Mouse (Mus musculus): Measurements from ENCODE around the gene Ptprcap. TPM values are rescaled to one million over a fixed set of nuclear protein-coding genes. Genes with fewer than 3 reads are reported as not detected.
A peak's percentile ranks its signal among the peaks of the same experiment; 100 is the strongest.

Gene Ptprcap
- polyA plus RNA-seq, 1 experiment from 2014 or later, result 7.5 TPM

DNA sequence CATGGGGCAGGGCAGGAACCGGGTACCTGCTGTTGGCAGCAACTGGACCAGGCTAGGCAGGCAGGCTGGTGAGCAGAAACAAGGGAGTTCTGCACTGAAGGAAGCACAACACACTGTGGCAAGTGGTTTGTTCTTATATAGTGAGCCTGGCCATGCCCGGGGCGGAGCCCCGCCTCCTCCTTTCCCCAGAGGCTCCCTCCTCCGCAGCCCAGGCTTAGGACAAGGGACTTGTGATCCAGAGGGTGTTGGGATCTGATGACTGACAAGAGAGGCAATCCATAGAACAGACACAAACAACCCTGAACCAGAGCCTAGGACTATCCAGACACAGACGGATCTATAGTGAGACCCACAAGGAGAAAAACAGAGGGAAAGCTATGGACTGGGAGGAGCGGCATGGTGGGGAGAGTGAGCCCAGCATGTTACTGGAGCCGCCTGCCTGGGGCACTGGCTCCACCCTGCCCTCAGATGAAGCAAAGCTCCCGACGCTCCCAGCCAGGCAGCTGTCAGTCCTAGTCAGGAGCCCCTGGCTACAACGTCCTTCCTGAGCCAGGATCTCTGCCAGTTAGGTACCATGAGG is 22.1 kb downstream of the Ptprcap start, which contains the start of gene Carns1:
Gene Carns1 (minus strand): TSS at position 112 of the 580 bp plus-strand sequence.
- ATAC-seq (ENCODE audit: insufficient read depth, low FRiP score, low read depth), result peak; percentile 51; the same call in 1 of the 2 replicates
- Histone ChIP-seq H3K4me2 (peak within 1 kb of the TSS; percentile 35), H3K9ac (no peak within 1 kb of the TSS), H3K4me3 (replicated peaks) (no peak within 1 kb of the TSS), H3K27ac (no peak within 1 kb of the TSS), H3K9me3 (no peaks in the 10 kb centered on the region), H3K4me1 (peaks cover 10% of the 10 kb centered on the region; the same call in 1 of the 2 replicates), H3K36me3 (no peaks in the 10 kb centered on the region), H3K27me3 (replicated peaks) (no peaks in the 10 kb centered on the region)
- 6% methylated on average over 11 of the region's 11 CpGs for WGBS

DNA sequence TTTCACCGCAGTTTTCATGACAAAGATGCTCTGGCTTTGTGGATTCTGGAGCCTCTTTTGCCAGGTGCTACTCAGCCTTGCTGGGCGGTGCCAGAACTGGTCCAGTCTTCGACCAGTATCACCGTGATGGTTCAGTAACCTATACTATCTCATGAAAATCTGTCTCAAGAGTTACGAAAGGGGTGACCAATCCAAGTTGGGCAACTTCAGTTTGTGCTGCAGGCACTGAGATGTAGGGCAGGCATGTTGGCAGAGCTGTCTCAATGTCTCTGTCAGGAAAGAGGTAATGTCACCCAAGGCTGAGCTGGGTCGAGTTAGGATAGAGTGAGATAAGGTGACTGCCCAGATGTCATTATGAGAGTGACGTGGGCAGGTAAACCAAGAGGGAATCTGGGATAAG is 27.0 kb downstream of the Ptprcap start:
- no peak overlapping the region for H3K4me2 ChIP-seq
- 89% methylated on average over 7 of the region's 7 CpGs for WGBS

DNA sequence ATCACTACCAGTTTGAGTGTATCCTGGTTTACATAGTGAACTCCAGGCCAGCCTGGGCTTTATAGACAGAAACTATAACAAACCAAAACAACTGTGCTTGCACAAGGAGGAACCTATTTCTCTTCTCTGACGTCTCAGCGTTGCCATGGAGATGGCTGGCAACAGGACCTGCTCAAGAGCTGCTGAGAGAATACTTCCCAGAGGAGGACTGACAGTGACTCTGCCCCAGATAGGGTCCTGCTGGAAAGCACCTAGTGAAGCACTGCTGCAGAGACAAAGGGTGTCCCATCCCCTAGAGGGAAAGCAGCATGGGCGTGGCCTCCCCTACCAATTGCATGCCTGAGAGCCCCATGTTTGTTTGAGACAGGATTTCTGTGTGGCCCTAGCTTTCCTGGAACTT is 28.5 kb downstream of the Ptprcap start:
- no peaks in the 10 kb centered on the region for H3K36me3 ChIP-seq
- no peak overlapping the region for H3K27ac ChIP-seq
- H3K4me1 ChIP-seq, result peaks cover 19% of the 10 kb centered on the region
- H3K4me2 ChIP-seq, result no peak overlapping the region
- H3K27me3 ChIP-seq (replicated peaks), result no peaks in the 10 kb centered on the region
- no peak for ATAC-seq (ENCODE audit: insufficient read depth, low FRiP score, low read depth)
- WGBS, result 33% methylated on average over 3 of the region's 3 CpGs
- H3K4me3 ChIP-seq (replicated peaks), result no peak overlapping the region
- H3K9ac ChIP-seq, result no peak overlapping the region
- H3K9me3 ChIP-seq, result no peaks in the 10 kb centered on the region

More for the DNA sequence above, 27.0 kb downstream of the Ptprcap start:
- no peaks in the 10 kb centered on the region for H3K27me3 ChIP-seq (replicated peaks)
- H3K27ac ChIP-seq, result no peak overlapping the region
- peaks cover 21% of the 10 kb centered on the region for H3K4me1 ChIP-seq
- no peak overlapping the region for H3K9ac ChIP-seq
- no peak for ATAC-seq (ENCODE audit: insufficient read depth, low FRiP score, low read depth)
- no peaks in the 10 kb centered on the region for H3K9me3 ChIP-seq
- no peak overlapping the region for H3K4me3 ChIP-seq (replicated peaks)
- no peaks in the 10 kb centered on the region for H3K36me3 ChIP-seq

DNA sequence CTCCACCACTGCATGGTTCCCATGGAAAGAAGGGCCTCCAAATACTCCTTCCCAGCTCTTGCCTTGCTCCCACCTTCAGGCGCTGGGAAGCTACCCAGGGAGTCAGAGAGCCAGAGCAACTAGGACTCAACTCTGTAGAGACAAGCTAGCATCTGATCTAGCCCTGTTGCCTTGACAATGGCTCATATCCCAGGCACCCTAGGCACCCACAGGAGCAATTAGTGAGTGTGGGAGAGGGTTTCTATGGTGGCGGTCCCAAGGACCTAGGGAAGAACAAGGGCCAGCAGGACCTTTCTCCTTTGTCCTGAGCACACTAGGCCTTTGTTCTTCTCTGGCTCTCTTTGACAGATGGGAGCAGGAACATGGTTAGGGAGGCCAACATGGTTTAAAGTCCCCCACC is 30.3 kb downstream of the Ptprcap start:
- H3K4me3 ChIP-seq (replicated peaks), result no peak overlapping the region
- H3K27me3 ChIP-seq (replicated peaks), result no peaks in the 10 kb centered on the region
- ATAC-seq (ENCODE audit: insufficient read depth, low FRiP score, low read depth), result no peak
- no peaks in the 10 kb centered on the region for H3K36me3 ChIP-seq
- no peak overlapping the region for H3K4me2 ChIP-seq
- no peak overlapping the region for H3K27ac ChIP-seq
- 85% methylated on average over 2 of the region's 2 CpGs for WGBS
- H3K9ac ChIP-seq, result no peak overlapping the region
- no peaks in the 10 kb centered on the region for H3K9me3 ChIP-seq
- H3K4me1 ChIP-seq, result peaks cover 19% of the 10 kb centered on the region

DNA sequence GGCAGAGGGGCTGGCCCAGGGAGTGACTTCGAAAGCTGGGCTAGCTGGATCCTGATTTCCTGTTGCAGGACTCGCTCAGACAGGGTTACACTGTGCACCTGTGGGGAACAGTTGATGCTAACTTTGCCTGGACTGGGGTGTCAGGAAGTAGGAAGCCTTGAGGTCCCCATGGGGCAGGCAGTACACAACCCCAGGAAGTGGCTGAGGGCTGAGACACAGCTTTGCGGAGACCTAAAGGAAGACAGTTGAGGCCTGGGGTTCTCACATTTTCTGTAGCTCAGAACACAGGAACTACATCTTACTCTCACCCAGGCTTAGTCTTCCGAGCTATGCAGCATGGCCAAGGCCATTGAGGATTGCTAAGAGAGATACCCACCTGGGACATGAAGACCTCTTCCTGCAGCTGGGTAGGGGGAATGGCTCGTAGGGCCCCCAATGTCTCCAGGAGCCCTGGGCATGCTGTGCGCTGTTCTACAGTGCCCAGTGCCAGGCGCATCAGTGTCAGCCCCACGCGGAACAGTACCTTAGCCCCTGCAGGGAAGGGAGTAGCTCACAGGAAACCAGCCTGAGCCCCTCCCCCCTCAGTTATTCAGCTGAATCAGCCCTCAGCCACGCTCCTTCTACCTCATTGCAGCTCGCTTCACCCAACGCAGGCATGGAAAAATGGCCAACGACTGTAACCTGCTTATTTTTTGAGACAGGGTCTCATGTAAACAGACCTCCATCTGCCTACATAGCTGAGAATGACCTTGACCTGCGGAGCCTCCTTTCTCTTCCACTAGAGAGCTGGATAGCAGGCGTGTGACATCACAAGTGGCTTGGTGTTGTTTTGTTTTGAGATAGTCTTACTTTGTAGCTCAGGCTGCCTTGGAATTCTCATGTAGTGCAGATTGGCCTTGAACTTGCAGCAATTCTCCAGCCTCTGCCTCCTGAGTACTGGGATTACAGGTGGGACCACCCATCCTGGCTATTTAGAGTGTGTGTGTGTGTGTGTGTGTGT is 31.9 kb downstream of the Ptprcap start:
- H3K36me3 ChIP-seq, result no peaks in the 10 kb centered on the region
- H3K4me2 ChIP-seq, result no peak overlapping the region
- ATAC-seq (ENCODE audit: insufficient read depth, low FRiP score, low read depth), result 0 out of 2 replicates have a peak, but pooled peaks have one; percentile 20
- H3K4me3 ChIP-seq (replicated peaks), result no peak overlapping the region
- WGBS, result 40% methylated on average over 15 of the region's 15 CpGs
- no peak overlapping the region for H3K9ac ChIP-seq
- peaks cover 19% of the 10 kb centered on the region for H3K4me1 ChIP-seq
- H3K27me3 ChIP-seq (replicated peaks), result no peaks in the 10 kb centered on the region
- H3K9me3 ChIP-seq, result no peaks in the 10 kb centered on the region
- no peak overlapping the region for H3K27ac ChIP-seq

DNA sequence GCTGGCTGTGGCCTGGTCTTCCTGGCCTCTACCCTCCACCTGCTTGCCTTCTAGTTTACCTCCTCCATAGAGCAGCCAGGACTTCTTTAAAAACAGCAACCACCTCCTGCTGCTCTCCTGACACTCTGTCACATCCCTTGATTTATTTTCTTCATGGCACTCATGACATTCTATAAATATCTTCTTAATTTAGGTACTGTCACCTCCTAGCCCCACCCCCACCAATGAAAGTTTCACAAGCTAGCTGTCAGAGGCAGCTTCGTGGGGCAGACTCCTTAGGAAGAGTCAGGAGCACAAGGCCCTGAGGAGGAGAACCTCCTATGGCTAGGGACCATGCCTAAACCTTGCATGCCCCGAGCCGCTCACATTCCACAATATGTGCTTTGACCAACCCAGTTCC is 33.9 kb downstream of the Ptprcap start:
- Histone ChIP-seq H3K4me3 (replicated peaks) (no peak overlapping the region), H3K4me2 (no peak overlapping the region), H3K27me3 (replicated peaks) (no peaks in the 10 kb centered on the region), H3K36me3 (no peaks in the 10 kb centered on the region), H3K9me3 (no peaks in the 10 kb centered on the region), H3K9ac (no peak overlapping the region), H3K27ac (no peak overlapping the region), H3K4me1 (0 out of 2 replicates have a peak, but pooled peaks cover 17% of the 10 kb centered on the region)
- no peak for ATAC-seq (ENCODE audit: insufficient read depth, low FRiP score, low read depth)
- 62% methylated on average over 3 of the region's 3 CpGs for WGBS

DNA sequence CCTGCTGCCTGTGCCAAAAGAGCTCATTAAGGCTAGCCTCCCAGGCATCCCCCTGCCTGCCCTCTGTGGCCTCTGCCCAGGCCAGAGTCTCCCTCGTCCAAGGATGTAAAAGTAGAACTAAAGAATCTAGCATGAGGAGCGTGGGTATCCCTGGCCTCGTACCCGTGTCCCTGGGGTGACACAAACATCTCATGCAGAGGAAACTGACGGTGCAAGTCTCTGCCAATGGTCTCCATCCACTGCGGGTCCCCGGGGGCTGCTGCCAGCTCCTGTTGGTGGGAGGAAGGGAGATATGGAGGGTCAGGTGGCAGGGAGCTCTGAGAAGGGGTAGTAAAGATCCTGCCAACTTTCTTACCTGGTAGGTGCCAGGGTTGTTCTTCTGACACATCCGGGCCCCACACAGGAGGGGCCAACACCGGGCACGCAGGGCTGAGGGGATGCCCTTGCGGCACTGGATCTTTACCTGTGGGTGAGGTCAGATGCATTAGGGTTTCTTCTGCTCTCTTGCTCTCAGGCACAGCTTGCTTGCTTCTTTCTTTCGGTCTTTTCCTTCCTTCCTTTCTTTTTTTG is 35.7 kb downstream of the Ptprcap start:
- Histone ChIP-seq H3K36me3 (peaks cover 9% of the 10 kb centered on the region; the same call in 1 of the 2 replicates), H3K9me3 (no peaks in the 10 kb centered on the region), H3K4me2 (no peak overlapping the region), H3K27me3 (replicated peaks) (no peaks in the 10 kb centered on the region), H3K4me3 (replicated peaks) (no peak overlapping the region), H3K27ac (no peak overlapping the region), H3K4me1 (peaks cover 30% of the 10 kb centered on the region), H3K9ac (no peak overlapping the region)
- no peak for ATAC-seq (ENCODE audit: insufficient read depth, low FRiP score, low read depth)
- 86% methylated on average over 12 of the region's 12 CpGs for WGBS

DNA sequence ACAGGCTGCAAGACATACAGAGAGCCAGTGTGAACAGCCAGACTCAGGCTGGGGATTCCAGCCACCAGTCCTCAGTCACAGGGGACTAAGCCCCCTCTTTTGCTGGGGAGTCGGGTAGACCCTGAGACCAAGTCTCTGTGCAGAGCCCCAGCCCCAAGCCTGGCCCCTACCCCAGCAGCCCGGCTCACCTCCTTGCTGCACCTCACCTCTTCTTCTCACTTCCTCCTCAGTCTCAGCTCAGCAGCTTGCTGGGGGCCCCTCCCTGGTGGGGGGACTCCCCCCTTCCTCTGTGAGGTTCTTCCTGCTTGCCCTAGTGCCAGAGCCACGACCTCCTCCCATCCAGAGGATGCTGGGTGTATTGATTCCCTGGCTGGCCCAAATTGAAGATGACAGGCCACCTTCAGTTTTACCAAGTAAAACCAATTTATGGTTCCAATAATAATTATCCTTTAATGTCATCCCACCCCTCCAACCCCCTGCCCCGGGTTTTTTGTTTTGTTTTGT is 37.5 kb downstream of the Ptprcap start, which contains the start of gene Tbc1d10c:
Gene Tbc1d10c (minus strand): TSS at position 454 of the 504 bp plus-strand sequence.
- Histone ChIP-seq H3K4me3 (replicated peaks) (peak within 1 kb of the TSS; percentile 93), H3K4me1 (peaks cover 19% of the 10 kb centered on the region)
- WGBS, result 43% methylated on average over 4 of the region's 4 CpGs

DNA sequence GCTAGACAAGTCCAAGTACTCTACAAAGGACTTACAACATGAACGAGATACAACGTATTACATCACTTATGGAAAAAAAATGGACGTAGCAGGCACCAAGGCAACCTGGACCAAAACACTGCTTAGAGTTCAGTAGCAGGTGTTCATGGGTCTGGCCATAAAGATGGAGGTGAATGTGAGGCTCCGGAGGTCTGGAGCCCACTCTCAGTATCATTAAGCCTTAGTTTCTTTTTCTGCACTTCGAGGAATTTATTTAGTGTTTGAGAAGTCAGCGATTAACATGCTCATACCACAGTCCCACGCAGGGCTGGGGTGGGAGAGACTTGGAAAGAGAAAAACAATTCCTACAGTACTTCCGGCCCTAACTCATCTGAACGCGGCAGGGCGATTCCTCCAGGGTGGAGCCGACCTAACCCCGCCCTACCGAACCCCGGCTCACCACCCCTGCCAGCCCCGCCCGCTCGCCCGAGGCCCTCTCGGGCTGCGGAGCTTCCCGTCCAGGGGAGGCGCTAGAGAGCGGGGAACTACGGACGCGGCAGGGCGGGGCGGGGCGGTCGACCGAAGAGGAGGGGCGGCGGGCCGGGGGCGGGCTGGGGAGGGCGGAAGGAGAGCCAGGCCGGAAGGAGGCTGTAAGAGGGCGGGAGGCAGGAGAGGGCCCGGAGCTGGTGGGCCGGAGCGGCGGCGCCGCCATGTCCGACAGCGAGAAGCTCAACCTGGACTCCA is 38.3 kb downstream of the Ptprcap start, which contains the start of gene Ppp1ca:
Gene Ppp1ca (plus strand): TSS at position 538 of the 723 bp plus-strand sequence.
- 4% methylated on average over 40 of the region's 47 CpGs for WGBS
- Histone ChIP-seq H3K4me2 (peak within 1 kb of the TSS; percentile 88), H3K27ac (peak within 1 kb of the TSS; percentile 96), H3K4me1 (peaks cover 22% of the 10 kb centered on the region), H3K9ac (peak within 1 kb of the TSS; percentile 99), H3K9me3 (no peaks in the 10 kb centered on the region), H3K36me3 (peaks cover 29% of the 10 kb centered on the region), H3K27me3 (replicated peaks) (no peaks in the 10 kb centered on the region), H3K4me3 (replicated peaks) (peak within 1 kb of the TSS; percentile 93)
- ATAC-seq (ENCODE audit: insufficient read depth, low FRiP score, low read depth), result peak; percentile 92

More for the DNA sequence above, 37.5 kb downstream of the Ptprcap start, which contains the start of gene Tbc1d10c:
- Histone ChIP-seq H3K36me3 (peaks cover 26% of the 10 kb centered on the region), H3K4me2 (peak within 1 kb of the TSS; percentile 88), H3K27ac (peak within 1 kb of the TSS; percentile 96), H3K9me3 (no peaks in the 10 kb centered on the region), H3K27me3 (replicated peaks) (no peaks in the 10 kb centered on the region), H3K9ac (peak within 1 kb of the TSS; percentile 99)
- no peak for ATAC-seq (ENCODE audit: insufficient read depth, low FRiP score, low read depth)

DNA sequence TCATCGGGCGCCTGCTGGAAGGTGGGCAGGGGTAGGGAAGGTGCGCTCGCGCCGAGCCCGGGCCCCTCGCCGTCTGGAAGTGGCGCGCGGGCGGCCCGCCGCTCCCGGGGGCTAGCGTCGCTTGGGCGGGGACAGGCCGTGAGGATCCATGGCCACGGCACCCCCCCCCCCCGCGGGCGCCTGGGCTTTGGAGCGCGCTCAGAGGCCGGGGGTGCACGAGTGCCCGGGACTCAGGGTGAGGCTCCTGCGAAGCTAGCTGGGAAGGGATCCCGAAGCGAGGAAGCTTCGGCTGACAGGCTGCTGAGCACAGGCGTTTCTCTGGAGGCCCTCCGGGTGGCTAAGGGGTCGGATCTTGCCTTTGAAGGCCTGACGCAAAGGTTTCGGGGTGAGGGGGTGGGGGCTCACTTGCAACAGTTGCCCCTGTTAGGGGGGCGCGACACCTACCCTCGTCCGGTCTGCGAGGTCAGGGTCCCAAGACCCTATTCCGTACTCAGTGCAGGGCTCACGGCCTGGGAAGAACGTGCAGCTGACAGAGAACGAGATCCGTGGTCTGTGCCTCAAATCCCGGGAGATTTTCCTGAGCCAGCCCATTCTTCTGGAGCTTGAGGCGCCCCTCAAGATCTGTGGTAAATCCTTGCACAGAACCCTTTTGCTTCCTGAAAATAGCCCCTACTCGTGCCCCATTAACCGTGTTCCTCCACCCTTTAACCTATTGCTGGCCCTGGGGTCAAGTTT is 39.0 kb downstream of the Ptprcap start:
- Histone ChIP-seq H3K36me3 (peaks cover 36% of the 10 kb centered on the region), H3K4me3 (replicated peaks) (peak overlapping the region; percentile 93), H3K9me3 (no peaks in the 10 kb centered on the region), H3K4me2 (peak overlapping the region; percentile 88), H3K27me3 (replicated peaks) (no peaks in the 10 kb centered on the region), H3K27ac (peak overlapping the region; percentile 96), H3K9ac (peak overlapping the region; percentile 99), H3K4me1 (peaks cover 25% of the 10 kb centered on the region)
- ATAC-seq (ENCODE audit: insufficient read depth, low FRiP score, low read depth), result no peak; the same call in 1 of the 2 replicates
- 0% methylated on average over 41 of the region's 52 CpGs for WGBS

Measured in stomach, embryonic 15.5 days (tissue).